Mouse (Mus musculus) lung, embryonic 16.5 days (tissue): ENCODE measurements around the gene Rag2. TPM values are rescaled to one million over a fixed set of nuclear protein-coding genes. Genes with fewer than 3 reads are reported as not detected.

ENCODE experiments used
- ATAC-seq: fragments of 200-750 bp; cut with Nextera tagmentation; 2 replicates; pipeline ENCODE4 v1.8.0; 2017; ENCODE audit warnings: low read depth, mild to moderate bottlenecking, moderate library complexity
- H3K27ac ChIP-seq: fragments of 300-500 bp; sonication (generic); 2 replicates; pipeline ENCODE4 v1.5.1; 2014; ENCODE audit warnings: mild to moderate bottlenecking, control low read depth, low read length
- H3K27me3 ChIP-seq: fragments of 300-500 bp; sonication (generic); 2 replicates; pipeline ENCODE4 v1.6.1; 2014; ENCODE audit warnings: low read depth, low read length, mixed read lengths; ENCODE audit not compliant: control insufficient read depth, insufficient read depth
- H3K36me3 ChIP-seq: fragments of 300-500 bp; sonication (generic); 2 replicates; pipeline ENCODE4 v1.6.1; 2014; ENCODE audit warnings: low read length; ENCODE audit not compliant: control insufficient read depth, insufficient read depth
- H3K4me1 ChIP-seq: fragments of 300-500 bp; sonication (generic); replicated peaks from 2 replicates; pipeline ENCODE4 v1.6.1; 2014; ENCODE audit warnings: low read length, mixed read lengths; ENCODE audit not compliant: control insufficient read depth, insufficient read depth
- H3K4me2 ChIP-seq: fragments of 300-500 bp; sonication (generic); 2 replicates; pipeline ENCODE4 v1.6.1; 2014; ENCODE audit warnings: low read depth, low read length, control low read depth
- H3K4me3 ChIP-seq: fragments of 300-500 bp; sonication (generic); 2 replicates; pipeline ENCODE4 v1.5.1; 2014; ENCODE audit warnings: mild to moderate bottlenecking, low read length, control low read depth
- H3K9ac ChIP-seq: fragments of 300-500 bp; sonication (generic); 2 replicates; pipeline ENCODE4 v1.6.1; 2014; ENCODE audit warnings: low read length, control low read depth
- H3K9me3 ChIP-seq: fragments of 300-500 bp; sonication (generic); 2 replicates; pipeline ENCODE4 v1.6.1; 2016; ENCODE audit warnings: low read length; ENCODE audit not compliant: control insufficient read depth
- WGBS: fragments of 180-500 bp; shearing (Covaris S2); extraction: QIAGEN DNeasy Blood & Tissue Kit; methylation state at CpG from one replicate; pipeline ENCODE4 v1.1.7; 2014; 5-methylcytosine and 5-hydroxymethylcytosine counted together
- polyA plus RNA-seq: library from polyadenylated mRNA; unstranded; fragments of >200 nt; fragmentation: Nextera tagmentation; extraction: Ambion mirVana; gene quantifications from 2 replicates; pipeline ENCODE4 v1.2.1, GENCODE M21; 2015

Gene Rag2
- polyA plus RNA-seq = 0.90 and 1.8 TPM in 2 replicates

DNA sequence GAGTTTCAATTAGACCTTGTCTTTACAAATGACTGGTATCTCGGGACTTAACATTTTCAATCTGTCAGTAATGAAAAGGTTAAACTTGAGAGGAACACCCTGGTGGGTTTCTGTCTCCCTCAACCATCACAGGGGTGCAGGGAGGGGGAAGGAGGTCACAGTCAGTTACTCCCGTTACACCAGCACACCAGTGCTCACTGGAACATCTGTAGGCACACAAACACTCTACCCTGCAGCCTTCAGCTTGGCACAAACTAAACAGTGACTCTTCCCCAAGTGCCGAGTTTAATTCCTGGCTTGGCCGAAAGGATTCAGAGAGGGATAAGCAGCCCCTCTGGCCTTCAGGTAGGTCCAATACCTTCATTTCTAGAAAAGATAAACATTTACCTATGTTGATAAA, at the start of gene Rag2:
Gene Rag2, plus strand, starts transcription at position 193 of the 400 bp plus-strand sequence.
- H3K9ac ChIP-seq = no peak within 1 kb of the TSS
- ATAC-seq = no peak
- 48% methylated on average over 4 of the region's 4 CpGs for WGBS
- no peaks in the 10 kb centered on the region for H3K36me3 ChIP-seq
- H3K4me1 ChIP-seq = peaks cover 3% of the 10 kb centered on the region; the same call in 1 of the 2 replicates
- H3K27ac ChIP-seq = no peak within 1 kb of the TSS
- H3K27me3 ChIP-seq = no peaks in the 10 kb centered on the region
- no peak within 1 kb of the TSS for H3K4me2 ChIP-seq
- H3K4me3 ChIP-seq = no peak within 1 kb of the TSS
- H3K9me3 ChIP-seq = no peaks in the 10 kb centered on the region

DNA sequence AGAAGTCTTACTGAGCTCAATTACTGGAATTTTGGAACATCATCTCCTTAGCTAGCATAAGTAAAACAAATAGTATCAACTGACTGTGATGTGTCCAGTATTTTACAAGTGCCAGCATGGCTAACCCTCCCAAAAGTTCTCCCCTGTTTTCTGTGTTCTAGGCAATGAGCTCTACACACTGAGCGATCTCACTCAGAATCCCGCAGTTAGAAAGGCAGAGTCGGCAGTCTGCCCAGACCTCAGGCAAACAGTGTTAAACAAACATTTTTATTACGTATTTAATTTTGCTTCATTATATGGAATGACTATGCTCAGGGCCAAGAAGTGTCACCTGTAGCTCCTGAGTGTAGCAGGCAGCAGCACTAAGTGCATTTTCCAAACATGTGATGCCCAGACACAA, 47.3 kb upstream of the Rag2 start:
- Histone ChIP-seq H3K9ac (no peak overlapping the region), H3K27ac (no peak overlapping the region), H3K4me1 (no peaks in the 10 kb centered on the region), H3K9me3 (no peaks in the 10 kb centered on the region), H3K36me3 (no peaks in the 10 kb centered on the region), H3K4me2 (no peak overlapping the region), H3K27me3 (no peaks in the 10 kb centered on the region), H3K4me3 (no peak overlapping the region)
- no peak for ATAC-seq
- 50% methylated on average over 4 of the region's 4 CpGs for WGBS

DNA sequence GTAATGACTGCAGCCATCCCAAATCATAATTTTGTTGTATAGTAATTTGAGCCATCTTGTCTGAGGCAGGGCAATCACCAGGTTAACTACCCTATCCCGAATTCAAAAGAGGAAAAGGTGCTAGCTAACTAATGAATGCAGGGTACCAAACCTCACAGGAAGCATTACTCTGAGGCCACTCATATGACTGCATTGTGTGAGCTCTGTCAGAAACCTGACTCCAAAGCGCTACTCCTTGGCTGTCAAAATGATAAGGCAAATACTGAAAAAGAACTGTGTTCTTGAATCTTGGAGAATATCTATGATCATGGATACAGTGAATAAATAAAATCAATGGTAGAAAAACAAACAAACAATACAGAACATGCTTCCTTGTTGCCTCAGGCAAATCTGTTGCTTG, 44.5 kb upstream of the Rag2 start:
- no peak overlapping the region for H3K9ac ChIP-seq
- H3K27me3 ChIP-seq = no peaks in the 10 kb centered on the region
- H3K9me3 ChIP-seq = no peaks in the 10 kb centered on the region
- 65% methylated on average over 2 of the region's 2 CpGs for WGBS
- H3K4me1 ChIP-seq = no peaks in the 10 kb centered on the region
- no peaks in the 10 kb centered on the region for H3K36me3 ChIP-seq
- no peak overlapping the region for H3K4me2 ChIP-seq
- no peak overlapping the region for H3K27ac ChIP-seq
- no peak for ATAC-seq
- H3K4me3 ChIP-seq = no peak overlapping the region

DNA sequence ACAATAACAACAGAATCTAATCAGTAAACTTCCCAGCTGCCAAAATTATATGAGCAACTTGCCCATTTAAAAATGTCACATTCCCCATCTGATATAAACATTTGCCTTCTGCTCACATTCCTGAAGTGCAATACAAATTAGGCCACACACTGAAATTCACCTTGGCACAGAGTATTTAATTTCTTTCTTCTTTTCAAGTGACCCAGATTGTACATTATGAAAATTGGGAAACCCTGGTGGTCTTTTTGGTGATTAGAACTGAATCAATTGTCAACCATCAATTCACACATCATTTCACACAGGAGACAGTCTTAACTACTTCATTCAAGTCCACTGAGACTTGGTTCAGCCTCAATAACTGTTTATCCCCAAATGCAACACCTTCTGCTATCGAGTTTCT, 44.1 kb upstream of the Rag2 start:
- no peaks in the 10 kb centered on the region for H3K9me3 ChIP-seq
- ATAC-seq = no peak
- no peak overlapping the region for H3K4me2 ChIP-seq
- WGBS = 54% methylated on average over 1 of the region's 1 CpGs
- no peak overlapping the region for H3K4me3 ChIP-seq
- no peak overlapping the region for H3K27ac ChIP-seq
- no peaks in the 10 kb centered on the region for H3K36me3 ChIP-seq
- no peaks in the 10 kb centered on the region for H3K27me3 ChIP-seq
- H3K9ac ChIP-seq = no peak overlapping the region
- no peaks in the 10 kb centered on the region for H3K4me1 ChIP-seq

DNA sequence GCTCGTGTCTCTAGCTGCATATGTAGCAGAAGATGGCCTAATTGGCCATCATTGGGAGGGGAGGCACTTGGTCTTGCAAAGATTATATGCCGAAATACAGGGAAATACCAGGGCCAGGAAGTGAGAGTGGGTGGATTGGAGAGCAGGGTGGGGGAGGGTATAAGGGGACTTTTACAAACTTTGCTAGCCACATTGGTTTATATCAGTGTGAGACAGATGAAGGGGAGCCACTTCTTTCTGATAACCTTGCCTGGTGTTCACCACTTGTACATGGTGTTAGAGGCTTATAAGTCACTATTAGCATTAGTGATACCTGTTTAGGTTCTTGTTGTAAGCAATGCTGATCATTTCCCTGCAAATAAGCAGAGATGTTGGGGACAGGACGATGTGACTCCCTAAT, 43.5 kb upstream of the Rag2 start:
- Histone ChIP-seq H3K9ac (no peak overlapping the region), H3K27ac (no peak overlapping the region), H3K27me3 (no peaks in the 10 kb centered on the region), H3K4me2 (no peak overlapping the region), H3K9me3 (no peaks in the 10 kb centered on the region), H3K4me1 (no peaks in the 10 kb centered on the region), H3K4me3 (no peak overlapping the region), H3K36me3 (no peaks in the 10 kb centered on the region)
- ATAC-seq = no peak
- WGBS = 72% methylated on average over 3 of the region's 3 CpGs

DNA sequence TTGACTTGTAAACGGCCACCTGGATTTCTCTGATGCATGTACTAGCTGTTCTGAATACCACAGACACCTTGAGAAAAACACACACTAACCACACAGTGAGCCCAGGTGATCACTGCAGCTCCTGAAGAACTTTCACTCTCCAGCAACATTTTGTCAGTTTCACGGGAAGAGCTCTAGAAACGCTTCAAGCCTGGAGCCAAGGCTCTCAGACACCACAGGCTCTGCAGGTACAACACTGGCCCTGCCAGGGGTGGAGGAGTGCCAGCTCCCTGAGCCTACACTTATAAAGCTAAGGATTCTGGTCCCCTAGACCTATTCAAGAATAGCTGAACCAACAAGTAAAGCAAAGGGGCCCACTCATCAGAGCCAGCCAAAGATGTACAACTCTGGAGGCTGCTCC, 43.1 kb upstream of the Rag2 start:
- no peak for ATAC-seq
- WGBS = 87% methylated on average over 3 of the region's 3 CpGs
- no peaks in the 10 kb centered on the region for H3K9me3 ChIP-seq
- H3K4me2 ChIP-seq = no peak overlapping the region
- no peak overlapping the region for H3K4me3 ChIP-seq
- H3K9ac ChIP-seq = no peak overlapping the region
- no peak overlapping the region for H3K27ac ChIP-seq
- no peaks in the 10 kb centered on the region for H3K36me3 ChIP-seq
- H3K27me3 ChIP-seq = no peaks in the 10 kb centered on the region
- H3K4me1 ChIP-seq = no peaks in the 10 kb centered on the region

DNA sequence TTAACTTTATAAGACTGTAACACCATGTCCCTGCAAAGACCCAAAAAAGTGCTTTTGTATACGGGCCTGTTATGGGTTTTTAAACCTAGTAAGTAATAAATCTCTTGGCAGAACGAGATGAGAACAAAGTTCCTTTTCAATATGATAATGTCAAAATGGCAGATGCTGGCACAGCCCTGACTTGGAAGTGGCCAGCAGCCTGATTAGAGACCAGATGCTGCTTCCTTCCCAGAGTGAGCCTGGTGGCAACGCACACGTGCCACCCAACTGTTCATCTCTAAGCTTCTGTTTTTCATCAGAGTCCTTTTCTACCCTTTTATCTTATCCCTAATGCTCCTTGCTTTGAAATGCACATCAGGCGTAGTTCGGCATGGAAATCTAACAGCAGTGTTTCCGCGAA, 33.2 kb upstream of the Rag2 start:
- no peaks in the 10 kb centered on the region for H3K36me3 ChIP-seq
- H3K9ac ChIP-seq = no peak overlapping the region
- H3K27me3 ChIP-seq = no peaks in the 10 kb centered on the region
- no peak overlapping the region for H3K4me2 ChIP-seq
- H3K4me1 ChIP-seq = no peaks in the 10 kb centered on the region
- no peak overlapping the region for H3K27ac ChIP-seq
- no peaks in the 10 kb centered on the region for H3K9me3 ChIP-seq
- no peak overlapping the region for H3K4me3 ChIP-seq
- 78% methylated on average over 8 of the region's 8 CpGs for WGBS
- no peak for ATAC-seq

DNA sequence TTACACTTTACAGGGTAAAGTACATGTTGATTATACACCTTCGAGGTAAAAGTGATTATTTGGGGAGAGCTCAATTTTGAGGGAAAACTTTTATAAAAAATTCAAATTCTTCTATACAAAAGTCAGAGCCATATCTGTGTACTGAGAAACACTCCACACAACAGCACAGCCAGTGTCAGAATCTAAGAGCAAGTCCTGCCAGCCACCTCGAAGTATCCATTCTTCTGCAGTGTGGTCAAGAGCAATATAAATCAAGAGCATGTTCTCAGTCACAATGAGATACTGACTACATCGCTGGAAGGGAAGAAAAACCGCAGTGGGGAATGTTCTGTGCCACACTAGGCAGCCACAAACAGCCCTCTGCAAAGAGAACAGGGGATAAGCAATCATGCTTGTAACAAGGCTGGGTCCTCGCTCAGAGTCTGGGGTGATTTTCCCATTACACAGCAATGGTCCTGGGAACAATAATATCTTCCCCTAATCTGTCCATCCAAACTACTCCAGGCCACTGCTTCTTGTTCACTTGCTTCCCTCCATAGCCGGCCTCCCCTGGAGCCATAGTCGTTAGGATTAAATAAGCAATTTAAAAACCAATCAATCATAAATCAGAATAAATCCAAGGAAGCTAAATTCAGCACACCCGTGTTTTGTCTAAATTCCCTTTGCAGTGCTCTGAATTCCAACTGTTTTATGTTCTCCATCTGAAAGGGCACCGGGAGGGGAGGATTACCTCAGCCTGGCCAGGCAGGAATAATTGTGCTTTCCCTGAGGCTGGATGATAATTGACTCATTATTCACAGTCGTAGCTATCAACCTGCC, 32.3 kb upstream of the Rag2 start:
- H3K27ac ChIP-seq = no peak overlapping the region
- no peaks in the 10 kb centered on the region for H3K27me3 ChIP-seq
- ATAC-seq = no peak
- H3K4me1 ChIP-seq = no peaks in the 10 kb centered on the region
- H3K9ac ChIP-seq = no peak overlapping the region
- H3K4me2 ChIP-seq = no peak overlapping the region
- WGBS = 49% methylated on average over 10 of the region's 10 CpGs
- H3K36me3 ChIP-seq = no peaks in the 10 kb centered on the region
- no peaks in the 10 kb centered on the region for H3K9me3 ChIP-seq
- H3K4me3 ChIP-seq = no peak overlapping the region

DNA sequence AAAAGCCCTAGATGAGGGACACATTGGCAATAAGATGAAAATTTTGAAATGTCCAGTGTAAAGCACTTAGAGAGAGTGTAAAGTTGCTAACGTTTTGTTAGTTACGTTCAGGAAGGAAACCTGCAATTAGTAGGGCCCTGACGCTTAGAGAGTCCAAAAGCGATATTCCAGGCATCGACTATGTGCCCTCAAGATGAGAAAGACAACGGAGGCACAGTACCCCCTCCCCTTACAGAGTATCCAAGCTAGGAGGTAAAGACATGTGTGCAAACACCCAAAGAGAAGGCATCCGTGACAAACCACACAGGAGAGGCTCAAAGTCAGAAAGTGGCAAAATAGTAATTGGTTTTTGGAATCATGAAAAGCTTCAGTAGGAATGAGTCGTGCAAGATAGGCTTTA, 31.6 kb upstream of the Rag2 start:
- no peak overlapping the region for H3K4me2 ChIP-seq
- no peak overlapping the region for H3K27ac ChIP-seq
- no peaks in the 10 kb centered on the region for H3K9me3 ChIP-seq
- H3K36me3 ChIP-seq = no peaks in the 10 kb centered on the region
- no peaks in the 10 kb centered on the region for H3K4me1 ChIP-seq
- H3K9ac ChIP-seq = no peak overlapping the region
- no peak overlapping the region for H3K4me3 ChIP-seq
- H3K27me3 ChIP-seq = no peaks in the 10 kb centered on the region
- no peak for ATAC-seq
- WGBS = 80% methylated on average over 8 of the region's 8 CpGs
